Mouse (Mus musculus): ENCODE data around the gene Dcpp2.
"Not testable (repeated sequence)": the region's sequence is repeated elsewhere in the genome, so short reads cannot be mapped to it uniquely, and the experiment has no call there.

The Dcpp2 gene

GRCm38 (mm10) chr17:23880576-23880975 is at the start of gene Dcpp2, which contains the start of gene Dcpp1:
Gene Dcpp2, plus strand, starts transcription at chr17:23880880.
Gene Dcpp1, plus strand, starts transcription at chr17:23880876.
- DNase-seq, result not testable (repeated sequence)

- no peak for DNase-seq
These were observed 49.5 kb upstream of the Dcpp2 start for GRCm38 (mm10) chr17:23831201-23831600.

- no peak for DNase-seq
These were observed 44.6 kb upstream of the Dcpp2 start, which contains the start of gene Prss33 for GRCm38 (mm10) chr17:23836006-23836575. Gene Prss33, minus strand, starts transcription at chr17:23836056.

- no peak for DNase-seq
These were observed 39.5 kb upstream of the Dcpp2 start for GRCm38 (mm10) chr17:23841145-23841544.

DNA sequence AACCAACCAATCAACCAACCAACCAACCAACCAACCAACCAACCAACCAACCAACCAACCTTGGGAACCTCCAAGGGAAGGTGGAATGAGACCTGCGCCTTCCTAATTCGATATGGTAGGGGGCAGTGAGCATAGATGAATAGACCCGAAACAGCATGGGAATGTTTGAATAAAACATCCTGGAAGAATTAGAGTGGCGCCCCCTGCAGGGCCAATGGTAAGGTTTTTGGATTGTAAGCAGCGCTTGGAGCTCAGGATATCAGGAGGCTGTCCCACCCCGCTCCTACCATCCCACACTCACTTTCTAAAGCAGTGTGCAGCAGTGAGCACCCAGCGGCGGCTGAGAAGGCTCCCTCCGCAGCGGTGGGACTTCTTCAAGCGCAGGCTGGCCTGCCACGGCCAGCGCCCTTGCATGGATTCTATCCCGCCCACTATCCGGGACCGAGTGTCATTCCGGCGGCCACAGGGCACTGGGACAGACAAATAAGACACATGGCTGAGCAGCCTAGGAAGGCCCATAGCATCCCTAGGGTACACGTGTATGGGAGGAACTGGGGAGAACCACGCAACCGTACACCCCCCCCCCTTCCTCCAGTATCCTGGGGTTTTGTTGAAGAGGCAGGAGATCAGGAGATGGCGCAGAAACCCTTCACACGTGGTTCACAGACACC is 37.4 kb upstream of the Dcpp2 start:
- DNase-seq, result peak; percentile 23

GRCm38 (mm10) chr17:23843812-23844273 is 36.8 kb upstream of the Dcpp2 start, which contains the start of the genes Prss32 and Prss41:
Gene Prss32, plus strand, starts transcription at chr17:23843855.
Gene Prss41, minus strand, starts transcription at chr17:23844172.
- peak; percentile 67 for DNase-seq

GRCm38 (mm10) chr17:23850028-23850427 is 30.7 kb upstream of the Dcpp2 start:
- no peak for DNase-seq

DNA sequence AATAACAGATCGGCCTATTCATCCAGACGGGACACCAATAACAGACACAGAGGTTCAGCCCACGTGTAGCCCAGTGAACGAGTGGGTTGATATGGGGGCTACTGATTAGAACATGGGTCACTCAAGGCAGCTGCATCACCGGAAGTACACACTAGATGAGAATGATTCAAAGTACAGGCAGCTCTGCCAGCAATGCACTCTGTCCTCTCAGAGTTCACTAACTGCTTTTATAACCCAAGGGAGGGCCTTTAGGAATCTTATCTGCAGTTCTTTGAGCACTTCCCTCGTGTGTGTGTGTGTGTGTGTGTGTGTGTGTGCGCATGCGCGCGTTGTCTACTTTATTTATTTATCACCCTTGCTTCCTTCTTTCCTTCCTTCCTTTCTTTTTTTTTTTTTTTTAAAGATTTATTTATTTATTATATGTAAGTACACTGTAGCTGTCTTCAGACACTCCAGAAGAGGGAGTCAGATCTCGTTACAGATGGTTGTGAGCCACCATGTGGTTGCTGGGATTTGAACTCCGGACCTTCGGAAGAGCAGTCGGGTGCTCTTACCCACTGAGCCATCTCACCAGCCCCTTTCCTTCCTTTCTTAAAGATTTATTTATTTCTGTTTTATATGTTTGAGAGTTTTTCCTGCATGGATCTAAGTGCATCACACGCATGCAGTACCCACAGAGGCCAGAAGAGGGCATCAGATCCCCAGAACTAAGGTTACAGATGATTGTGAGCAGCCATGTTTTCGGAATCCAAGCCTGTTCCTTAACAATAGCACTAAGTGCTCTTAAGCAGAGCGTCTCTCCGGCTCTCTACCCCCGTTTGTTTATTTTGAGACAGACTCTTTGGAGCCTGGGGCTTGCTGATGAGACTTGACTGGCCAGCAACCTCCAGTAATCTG is 29.6 kb upstream of the Dcpp2 start:
- peak; percentile 43 for DNase-seq

- peak; percentile 16 for DNase-seq
These were observed 27.4 kb upstream of the Dcpp2 start for GRCm38 (mm10) chr17:23853292-23853691.

DNA sequence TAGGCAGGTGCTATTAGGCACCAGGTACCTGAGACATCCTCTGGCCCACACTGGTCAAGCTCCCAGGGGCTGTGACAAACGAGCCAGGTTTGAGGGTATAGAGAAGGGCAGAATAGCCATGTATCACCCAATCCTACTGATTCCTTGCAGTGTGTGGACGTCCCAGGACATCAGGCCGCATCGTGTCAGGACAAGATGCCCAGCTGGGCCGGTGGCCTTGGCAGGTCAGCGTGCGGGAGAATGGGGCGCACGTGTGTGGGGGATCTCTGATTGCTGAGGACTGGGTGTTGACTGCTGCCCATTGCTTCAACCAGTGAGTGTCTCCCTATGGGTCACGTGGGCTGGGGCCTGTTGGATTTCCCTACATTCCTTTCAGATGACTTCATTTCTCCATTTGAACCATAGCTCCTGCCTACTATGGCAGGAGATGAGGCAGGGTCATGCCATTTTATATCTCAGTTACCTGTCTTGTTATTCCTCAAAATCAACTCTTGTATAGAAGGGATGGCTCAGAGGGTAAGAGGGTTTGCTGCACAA is 26.4 kb upstream of the Dcpp2 start:
- DNase-seq, result no peak

GRCm38 (mm10) chr17:23857193-23857592 is 23.5 kb upstream of the Dcpp2 start:
- no peak for DNase-seq

DNA sequence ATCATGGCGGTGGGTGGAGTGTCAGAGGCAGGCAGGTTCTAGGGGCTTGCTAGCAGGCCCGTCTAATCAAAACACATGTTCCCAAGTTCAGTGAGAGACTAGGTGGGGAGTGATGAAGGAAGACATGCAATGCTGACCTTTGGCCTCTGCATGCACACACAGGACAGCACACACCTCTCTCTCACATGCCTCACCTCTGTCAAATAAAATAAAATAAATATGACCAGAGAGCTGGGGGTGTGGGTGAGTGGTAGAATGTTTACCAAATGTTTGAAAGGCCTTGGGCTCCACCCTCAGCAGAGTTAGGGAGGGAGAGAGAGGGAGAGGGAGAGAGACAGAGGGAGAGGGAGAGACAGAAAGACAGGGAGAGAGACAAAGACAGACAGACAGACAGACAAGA is 22.8 kb upstream of the Dcpp2 start:
- no peak for DNase-seq

- DNase-seq, result no peak
These were observed 17.8 kb upstream of the Dcpp2 start for GRCm38 (mm10) chr17:23862926-23863325.

DNA sequence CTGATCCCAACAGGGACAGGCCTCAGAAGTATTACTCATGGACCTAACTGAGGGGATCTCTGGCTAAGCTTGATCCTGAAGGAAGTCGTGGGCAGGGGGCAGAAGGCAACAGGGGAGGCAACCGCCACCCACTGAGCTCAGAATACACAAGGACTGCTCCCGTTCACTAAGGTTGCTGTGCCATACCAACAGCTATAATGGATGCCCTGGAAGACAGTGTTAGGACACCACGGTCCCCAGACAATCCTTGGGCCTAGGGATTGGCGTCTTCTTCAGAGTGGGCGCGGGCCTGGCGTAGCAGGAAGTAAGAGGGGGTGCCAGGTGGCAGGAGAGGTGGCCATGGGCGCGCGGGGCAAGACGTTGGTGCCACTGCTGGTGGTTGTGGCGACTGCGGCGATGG is 12.9 kb upstream of the Dcpp2 start, which contains the start of gene Prss21:
Gene Prss21 (plus strand): TSS at position 301 of the 400 bp plus-strand sequence.
- no peak for DNase-seq

GRCm38 (mm10) chr17:23868513-23868912 is 12.2 kb upstream of the Dcpp2 start:
- DNase-seq, result no peak

DNA sequence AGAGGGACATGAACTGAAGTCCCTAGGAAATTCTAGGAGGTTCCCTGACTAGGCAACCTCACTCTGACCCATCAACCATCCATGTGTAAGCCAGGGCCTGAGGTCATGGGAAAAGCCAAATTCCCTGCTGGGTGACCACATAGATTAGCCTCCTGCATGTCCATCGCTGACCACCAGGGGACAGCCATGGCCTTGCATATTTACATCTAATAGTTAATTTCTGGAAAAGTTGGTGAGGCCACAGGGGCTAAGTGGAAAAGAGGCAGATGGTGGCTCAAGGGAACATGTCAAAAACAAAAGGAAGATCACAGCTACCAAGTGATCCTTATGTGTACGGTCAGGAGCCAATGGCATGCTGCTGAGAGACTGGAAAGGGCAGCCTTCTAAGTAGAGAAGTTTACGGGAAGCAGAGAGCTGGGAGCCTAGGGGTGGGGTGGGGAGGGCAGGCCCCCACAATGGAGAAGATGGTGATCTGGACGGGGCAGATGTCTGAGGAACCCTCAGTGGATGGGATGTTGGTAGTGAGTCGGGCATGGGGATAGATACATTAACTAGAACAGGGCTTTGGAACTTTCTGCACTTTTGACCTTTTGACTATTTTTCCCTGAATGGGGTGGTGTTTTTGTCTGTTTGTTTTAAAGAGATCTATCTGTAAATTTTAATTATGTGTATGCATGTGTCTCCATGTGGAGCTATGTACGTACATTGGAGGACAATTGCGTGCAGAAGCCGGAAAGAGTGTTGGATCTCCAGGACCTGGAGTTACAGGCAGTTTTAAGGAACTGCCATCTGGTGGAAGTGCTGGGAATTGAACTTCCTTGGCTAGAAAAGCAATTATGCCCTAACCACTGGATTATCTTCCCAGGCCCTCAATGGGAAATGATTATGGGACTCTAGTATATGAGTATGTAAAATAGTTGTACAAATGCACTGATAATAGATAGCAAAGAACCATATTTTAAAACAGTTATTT is 6.5 kb upstream of the Dcpp2 start:
- peak; percentile 34 for DNase-seq

DNA sequence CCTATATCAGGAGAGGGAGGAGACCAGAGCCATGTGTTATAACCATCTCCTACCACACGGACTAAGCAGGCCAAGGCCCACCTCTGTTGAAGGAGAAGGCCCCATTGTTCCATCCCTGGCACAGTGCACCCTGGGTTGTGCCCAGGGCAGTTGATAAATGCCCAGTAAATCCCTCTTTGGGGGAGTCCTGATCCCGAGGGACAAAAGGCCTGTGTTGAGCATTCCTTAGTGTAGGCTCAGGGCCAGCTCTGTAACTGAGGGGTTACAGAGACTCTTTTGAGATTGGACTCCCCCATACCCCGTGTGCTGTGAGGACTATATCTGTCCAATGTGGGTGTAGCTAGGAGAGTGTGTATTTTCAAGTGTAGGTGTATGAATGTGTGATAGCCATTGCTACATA is 3.9 kb upstream of the Dcpp2 start:
- DNase-seq, result peak; percentile 22

DNA sequence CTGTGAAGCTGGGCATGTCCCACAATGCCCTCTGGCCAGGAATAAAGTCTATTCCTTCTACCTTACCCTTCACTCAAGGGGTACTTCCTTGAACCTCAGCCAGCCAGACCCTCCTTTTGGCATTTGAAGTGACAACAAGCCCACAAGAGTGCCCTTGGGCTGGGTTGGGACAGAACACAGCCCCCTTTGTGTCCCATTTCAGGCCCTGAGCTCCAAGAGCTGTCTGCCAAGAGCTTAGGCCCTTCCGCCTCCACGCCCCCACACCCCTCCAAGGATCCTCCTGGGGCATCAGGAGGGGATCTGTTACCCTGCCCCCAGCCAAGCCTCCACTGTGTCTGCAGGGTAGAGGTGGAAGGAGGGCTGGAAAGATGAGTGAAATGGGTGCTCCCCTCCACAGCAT is 3.5 kb upstream of the Dcpp2 start:
- DNase-seq, result no peak

- not testable (repeated sequence) for DNase-seq
These were observed 36.5 kb downstream of the Dcpp2 start, which contains the start of gene Dcpp3 for GRCm38 (mm10) chr17:23917158-23917557. Gene Dcpp3, plus strand, starts transcription at chr17:23917458.

DNA sequence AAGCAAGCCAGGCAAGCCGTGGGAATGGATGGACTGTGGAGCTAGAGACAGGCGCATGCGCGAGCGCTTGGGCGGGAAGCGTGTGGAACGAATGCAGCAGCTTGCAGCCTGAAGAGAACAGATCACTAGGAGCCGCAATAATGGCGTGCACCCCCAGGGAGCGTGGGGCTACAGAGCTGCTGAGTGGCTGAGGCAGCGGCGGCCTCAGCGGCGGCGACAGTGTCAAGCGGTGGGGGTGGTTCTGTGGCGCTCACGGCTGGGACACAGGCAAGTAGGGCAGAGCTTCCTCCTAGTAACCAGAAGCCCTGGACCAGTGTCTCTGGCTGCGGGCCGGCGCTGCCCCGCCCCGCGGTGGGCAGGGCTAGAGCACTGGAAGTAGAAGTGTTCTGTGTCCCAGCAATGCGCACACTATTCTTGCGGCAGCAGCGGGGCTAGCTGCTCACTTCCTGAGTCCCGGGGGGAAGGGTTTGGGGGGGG is 43.9 kb downstream of the Dcpp2 start:
- peak; percentile 97 for DNase-seq

DNA sequence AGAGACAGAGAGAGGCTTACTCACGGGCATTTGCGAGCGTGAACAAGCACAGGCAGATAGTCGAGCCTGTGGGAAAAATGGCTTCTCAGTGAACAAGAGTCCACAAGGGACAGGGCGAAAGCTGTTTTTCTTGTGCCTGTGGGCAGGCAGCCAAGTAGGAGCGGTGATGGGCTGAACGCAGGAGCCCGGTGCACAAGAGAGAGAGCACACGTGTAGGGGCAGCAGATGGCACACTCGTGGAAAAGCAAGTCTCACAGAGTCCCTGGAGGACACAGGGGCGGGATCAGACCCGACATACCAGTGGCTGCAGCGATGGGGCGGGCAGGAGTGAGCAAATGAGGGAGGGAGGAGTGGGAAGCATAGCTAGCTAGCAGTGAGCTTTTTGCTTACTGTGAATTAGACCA is 44.4 kb downstream of the Dcpp2 start:
- peak; percentile 89 for DNase-seq
